ENCODE assay signal across 7 mouse cellular contexts in the genomic region with DNA sequence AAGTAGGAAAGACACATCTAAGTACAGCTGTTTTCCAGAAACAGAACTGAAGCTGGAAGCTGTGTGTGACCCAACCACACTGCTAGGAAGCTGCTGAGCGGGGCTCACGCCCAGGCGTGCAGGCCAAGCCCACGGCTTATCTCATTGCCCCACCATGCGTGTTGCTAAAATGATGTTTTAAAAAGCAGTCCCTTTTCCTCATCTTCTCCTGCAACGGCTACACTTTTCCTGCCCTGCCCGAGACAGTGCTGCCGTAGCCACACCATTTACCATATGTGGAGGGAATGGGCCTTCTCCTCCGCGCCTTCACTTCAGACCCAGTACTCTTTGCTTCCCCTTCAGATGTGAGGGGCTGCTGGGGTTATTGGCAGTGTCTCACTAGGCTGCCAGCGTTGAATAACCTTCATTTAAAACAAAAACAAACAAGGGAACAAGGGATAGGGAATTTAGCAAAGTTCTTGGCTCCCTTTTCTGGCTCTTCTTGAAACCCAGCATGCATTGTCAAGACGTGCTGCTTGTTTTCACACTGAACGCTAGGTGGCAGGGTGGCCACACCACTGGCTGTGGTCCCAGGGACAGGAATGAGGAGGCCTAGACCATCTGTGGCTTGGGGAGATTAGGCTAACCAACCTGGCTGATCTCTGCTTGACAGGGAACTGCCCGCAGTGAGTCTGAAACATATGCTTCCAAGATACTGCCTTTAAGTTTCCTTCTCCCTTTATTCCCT.
DNase-seq lines count a peak whose midpoint lies in the region; ATAC-seq lines count a peak whose summit lies in the region.

No protein-coding gene starts in this region.

- H3K4me1 ChIP-seq in intestine, embryonic 15.5 days (replicated peaks), result peaks cover 19% of the 10 kb centered on the region
- H3K4me1 ChIP-seq in midbrain, embryonic 10.5 days, result peaks cover 75% of the 10 kb centered on the region

- DNase-seq in adrenal gland, adult 18-20 months (ENCODE audit: low spot score in 2 of 2), result peak; percentile 79 to 84
- DNase-seq in embryo, embryonic 11 days, result peak; percentile 94
- peak; percentile 87 for DNase-seq in gastrocnemius, postnatal 25 days
- DNase-seq in left cerebral cortex, postnatal 25 days (ENCODE audit: low spot score in 2 of 2), result peak; percentile 81 to 87
- DNase-seq in midbrain, embryonic 10.5 days (ENCODE audit: low spot score), result peak; percentile 87
- peak; percentile 75 for DNase-seq in right cerebral cortex, postnatal 4 days

- intact Hi-C loops in left cerebral cortex, postnatal 25 days (cut with DNase I), result loop anchor here (1.0 to 10.0 kb wide), 5 partner anchors 255 to 520 kb away; no protein-coding TSS in a partner anchor

- no peaks in the 10 kb centered on the region for H3K27me3 ChIP-seq in intestine, embryonic 15.5 days (replicated peaks)
- peaks cover 16% of the 10 kb centered on the region for H3K27me3 ChIP-seq in midbrain, embryonic 10.5 days (ENCODE audit: low read depth, poor library complexity, severe bottlenecking)

- ATAC-seq in intestine, embryonic 15.5 days, result peak; percentile 94

- H3K9ac ChIP-seq in intestine, embryonic 15.5 days, result no peak overlapping the region

- H3K27ac ChIP-seq in intestine, embryonic 15.5 days, result peak overlapping the region; percentile 68
- peak overlapping the region; percentile 83 for H3K27ac ChIP-seq in midbrain, embryonic 10.5 days (replicated peaks)

- H3K36me3 ChIP-seq in intestine, embryonic 15.5 days, result no peaks in the 10 kb centered on the region
- no peaks in the 10 kb centered on the region for H3K36me3 ChIP-seq in midbrain, embryonic 10.5 days

- 47% methylated on average over 14 of the region's 14 CpGs for WGBS in intestine, embryonic 15.5 days
- 51% methylated on average over 14 of the region's 14 CpGs for WGBS in midbrain, embryonic 10.5 days

- no peak overlapping the region for H3K4me2 ChIP-seq in intestine, embryonic 15.5 days (replicated peaks)

- H3K9me3 ChIP-seq in intestine, embryonic 15.5 days, result no peaks in the 10 kb centered on the region
- no peaks in the 10 kb centered on the region for H3K9me3 ChIP-seq in midbrain, embryonic 10.5 days (replicated peaks)

- H3K4me3 ChIP-seq in intestine, embryonic 15.5 days (replicated peaks), result no peak overlapping the region
- H3K4me3 ChIP-seq in midbrain, embryonic 10.5 days, result no peak overlapping the region
